Mouse (Mus musculus): ENCODE results near the gene Il1f9.
"Not testable (repeated sequence)": the region's sequence is repeated elsewhere in the genome, so short reads cannot be mapped to it uniquely, and the experiment has no call there.

Il1f9 gene

GRCm38 (mm10) chr2:24186176-24186575 lies at the start of gene Il1f9:
TSS of gene Il1f9 (plus strand) at chr2:24186476.
- DNase-seq, result no peak

GRCm38 (mm10) chr2:24152861-24153260 lies 33.4 kb upstream of the Il1f9 start, which contains the start of gene Il1f8:
TSS of gene Il1f8 (plus strand) at chr2:24153161.
- DNase-seq, result no peak

GRCm38 (mm10) chr2:24181683-24182331 lies 4.5 kb upstream of the Il1f9 start:
- DNase-seq, result peak; percentile 2

GRCm38 (mm10) chr2:24182423-24183147 lies 3.7 kb upstream of the Il1f9 start:
- DNase-seq, result not testable (repeated sequence)

- DNase-seq, result not testable (repeated sequence)
These were observed 2.2 kb upstream of the Il1f9 start for GRCm38 (mm10) chr2:24184092-24184491.

GRCm38 (mm10) chr2:24187585-24187984 lies 1.3 kb downstream of the Il1f9 start:
- DNase-seq, result no peak

- no peak for DNase-seq
These were observed 1.9 kb downstream of the Il1f9 start for GRCm38 (mm10) chr2:24188189-24188588.

- DNase-seq, result no peak
These were observed 28.8 kb downstream of the Il1f9 start, which contains the start of gene Il1f6 for GRCm38 (mm10) chr2:24215118-24215517. TSS of gene Il1f6 (plus strand) at chr2:24215418.

- DNase-seq, result no peak
These were observed 40.9 kb downstream of the Il1f9 start for GRCm38 (mm10) chr2:24227191-24227590.

Measured in cerebellum, adult 9-10 months (tissue).